In the genomic region with DNA sequence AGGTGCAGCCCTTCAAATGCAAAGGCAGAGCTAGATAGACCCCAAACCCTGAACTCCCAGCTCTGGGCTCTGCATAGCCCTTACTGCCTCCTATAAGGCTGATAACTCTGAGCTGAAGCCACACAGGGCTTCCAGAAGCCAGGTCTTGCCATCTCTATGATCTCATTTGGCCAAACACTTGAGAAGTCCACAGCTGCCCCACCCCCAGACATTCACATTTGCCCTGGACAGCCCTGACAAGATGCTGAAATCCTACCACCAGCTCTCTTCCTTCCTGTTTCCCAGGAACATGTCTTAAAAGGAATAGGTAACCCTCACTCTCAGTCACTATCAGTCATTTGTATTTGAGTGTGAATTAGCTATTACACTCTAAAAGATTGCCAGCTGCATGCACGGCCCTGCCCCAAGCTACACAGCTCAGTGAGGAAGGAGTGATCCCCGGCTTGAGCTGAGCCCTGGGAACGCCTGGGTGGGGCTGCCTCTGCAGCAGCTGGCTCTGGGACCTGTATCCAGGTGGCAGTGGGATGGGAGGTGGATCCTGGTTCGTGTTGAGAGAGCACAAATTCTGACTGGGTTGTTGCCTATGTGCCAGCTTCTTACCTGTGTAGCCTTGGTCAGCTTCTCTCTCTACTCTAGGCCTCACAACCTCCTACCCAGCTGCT, we compare ENCODE assay signal across 24 mouse cellular contexts. TPM values are rescaled to one million over a fixed set of nuclear protein-coding genes. Genes with fewer than 3 reads are reported as not detected.
DNase-seq lines count a peak whose midpoint lies in the region; ATAC-seq lines count a peak whose summit lies in the region.
"Had no signal": no experiment of that assay in that cellular context is flagged by ENCODE, and none has a peak within 500 bp of the region (broad histone marks: within the 10 kb centered on the region; RNA-seq: fewer than 3 reads in every experiment).

No protein-coding gene starts in this region.

- H3K9me3 ChIP-seq in intestine, embryonic 16.5 days (ENCODE audit: control insufficient read depth, low read length) = no peaks in the 10 kb centered on the region
- H3K9me3 ChIP-seq: embryonic facial prominence, embryonic 15.5 days; forebrain, embryonic 10.5 days; limb, embryonic 15.5 days; liver, embryonic 15.5 days; megakaryocyte, embryonic 14.5 days; midbrain, embryonic 15.5 days had no signal

- H3K4me2 ChIP-seq in intestine, embryonic 16.5 days (ENCODE audit: low read depth, low read length) = no peak overlapping the region
- H3K4me2 ChIP-seq: embryonic facial prominence, embryonic 15.5 days; limb, embryonic 15.5 days; liver, embryonic 15.5 days; midbrain, embryonic 15.5 days had no signal

- H3K9ac ChIP-seq in intestine, embryonic 16.5 days (ENCODE audit: low read depth, low read length) = no peak overlapping the region
- H3K9ac ChIP-seq: embryonic facial prominence, embryonic 15.5 days; forebrain, postnatal 0 days; limb, embryonic 15.5 days; liver, embryonic 15.5 days; midbrain, embryonic 15.5 days had no signal

- no peaks in the 10 kb centered on the region for H3K36me3 ChIP-seq in intestine, embryonic 16.5 days (ENCODE audit: control insufficient read depth, insufficient read depth, low read length)
- H3K36me3 ChIP-seq: embryonic facial prominence, embryonic 15.5 days; forebrain, embryonic 10.5 days; limb, embryonic 15.5 days; liver, embryonic 15.5 days; midbrain, embryonic 15.5 days had no signal

- H3K4me3 ChIP-seq in intestine, embryonic 16.5 days (ENCODE audit: low read length) = no peak overlapping the region
- H3K4me3 ChIP-seq: embryonic facial prominence, embryonic 15.5 days; forebrain, embryonic 10.5 days; layer of hippocampus, adult 2 months; limb, embryonic 15.5 days; liver, embryonic 15.5 days; megakaryocyte, embryonic 14.5 days; midbrain, embryonic 15.5 days had no signal

- WGBS in intestine, embryonic 16.5 days = 34% methylated on average over 4 of the region's 4 CpGs

- H3K27me3 ChIP-seq in intestine, embryonic 16.5 days (replicated peaks; ENCODE audit: control insufficient read depth, insufficient read depth, low read length) = no peaks in the 10 kb centered on the region
- H3K27me3 ChIP-seq: embryonic facial prominence, embryonic 15.5 days; limb, embryonic 15.5 days; liver, embryonic 15.5 days; megakaryocyte, embryonic 14.5 days; midbrain, embryonic 15.5 days had no signal

- peak; percentile 3 for DNase-seq in adrenal gland, postnatal 14 days
- no peak for DNase-seq in adrenal gland, postnatal 10 days
- DNase-seq in MN1 (ENCODE audit: low spot score) = peak; percentile 30
- no peak for DNase-seq in embryo, embryonic 9.5 days (ENCODE audit: extremely low spot score)
- no peak for DNase-seq in cerebellum, postnatal 10 days
- DNase-seq: cerebellum, adult 9-10 months; embryo, embryonic 11 days; forebrain, postnatal 0 days; heart, postnatal 4 days; kidney, adult 2 months; kidney, postnatal 14 days; layer of hippocampus, postnatal 36 days; right cerebral cortex, postnatal 25 days had no signal

- ATAC-seq in intestine, embryonic 16.5 days = peak; percentile 45; the same call in 1 of the 2 replicates
- 0 out of 2 replicates have a peak, but pooled peaks have one; percentile 34 for ATAC-seq in megakaryocyte, adult 5-6 weeks (ENCODE audit: poor library complexity, severe bottlenecking)
- ATAC-seq in CD4-positive, CD25-positive, alpha-beta regulatory T cell, adult 4 months = no peak
- ATAC-seq: forebrain, postnatal 0 days; hindbrain, embryonic 16.5 days; midbrain, embryonic 15.5 days had no signal

- H3K4me1 ChIP-seq in intestine, embryonic 16.5 days (ENCODE audit: control insufficient read depth, insufficient read depth, low read length) = 0 out of 2 replicates have a peak, but pooled peaks cover 9% of the 10 kb centered on the region
- H3K4me1 ChIP-seq: midbrain, embryonic 15.5 days had no signal

- no peak overlapping the region for H3K27ac ChIP-seq in intestine, embryonic 16.5 days (ENCODE audit: low read length)
- H3K27ac ChIP-seq: embryonic facial prominence, embryonic 15.5 days; forebrain, embryonic 10.5 days; layer of hippocampus, adult 2 months; limb, embryonic 15.5 days; liver, embryonic 15.5 days; midbrain, embryonic 15.5 days had no signal

RNA-seq across cellular contexts. Expression of a gene that starts 38.9 kb away (rescaled TPM):
- 430 and 443 TPM in 2 replicates for total RNA-seq in adrenal gland, postnatal 14 days (2021)
- 100 to 1,000 TPM; 321 to 368 TPM for total RNA-seq in adrenal gland, postnatal 10 days (2021)
- 357 and 388 TPM in 2 replicates for polyA plus RNA-seq in intestine, embryonic 16.5 days (2015; fragmentation: Nextera tagmentation; extraction: Ambion mirVana)
- 162 and 187 TPM in 2 replicates for total RNA-seq in megakaryocyte, adult 5-6 weeks (2015)
- 23.2 and 39.4 TPM in 2 replicates for total RNA-seq in megakaryocyte, adult 5-6 weeks (2017)
- 100 to 1,000 TPM; 232 to 276 TPM for polyA plus RNA-seq in CD4-positive, CD25-positive, alpha-beta regulatory T cell, adult 4 months (2017; shearing (Covaris generic))

RNA-seq across cellular contexts. Expression of a gene that starts 47.9 kb away (rescaled TPM):
- total RNA-seq in adrenal gland, postnatal 14 days (2021) = 280 and 301 TPM in 2 replicates
- 100 to 1,000 TPM; 222 to 260 TPM for total RNA-seq in adrenal gland, postnatal 10 days (2021)
- 39.1 and 43.8 TPM in 2 replicates for polyA plus RNA-seq in intestine, embryonic 16.5 days (2015; fragmentation: Nextera tagmentation; extraction: Ambion mirVana)
- 464 and 549 TPM in 2 replicates for total RNA-seq in megakaryocyte, adult 5-6 weeks (2015)
- 759 and 878 TPM in 2 replicates for total RNA-seq in megakaryocyte, adult 5-6 weeks (2017)
- polyA plus RNA-seq in CD4-positive, CD25-positive, alpha-beta regulatory T cell, adult 4 months (2017; shearing (Covaris generic)) = 100 to 1,000 TPM; 206 to 220 TPM

Comparison
In these comparisons a context has a peak if more than half of its experiments do, and no peak if none do; other contexts are left out.
1. DNase-seq: peak in adrenal gland, postnatal 14 days (single experiment) and MN1 (single experiment); none in adrenal gland, postnatal 10 days (single experiment), embryo, embryonic 9.5 days (single experiment) and cerebellum, postnatal 10 days (0 of 2).